Mouse (Mus musculus): Measurements from ENCODE around the gene Lefty2. TPM values are rescaled to one million over a fixed set of nuclear protein-coding genes. Genes with fewer than 3 reads are reported as not detected.

Gene Lefty2
- polyA plus RNA-seq (2015; fragmentation: Nextera tagmentation; extraction: Ambion mirVana) = 5.2 and 6.1 TPM in 2 replicates

DNA sequence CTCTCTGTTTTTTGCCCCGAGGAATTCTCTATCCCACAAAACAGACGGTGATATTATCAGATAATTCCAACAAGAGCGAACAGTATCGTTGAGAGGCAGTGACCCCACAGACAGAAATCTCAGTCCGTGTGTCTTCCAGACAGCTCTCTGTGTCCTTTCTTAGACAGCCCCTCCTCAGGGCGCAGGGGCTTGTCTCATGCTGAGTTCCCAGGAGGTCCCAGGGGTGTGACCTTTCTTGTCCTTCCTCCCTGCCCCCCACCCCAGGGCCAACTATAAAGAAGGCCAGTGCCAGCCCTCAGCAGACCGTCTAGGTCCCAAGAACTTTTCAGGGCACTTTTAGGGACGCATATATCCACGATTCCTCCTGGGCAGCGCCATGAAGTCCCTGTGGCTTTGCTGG is at the start of gene Lefty2:
Gene Lefty2, plus strand, starts transcription at position 301 of the 400 bp plus-strand sequence.

DNA sequence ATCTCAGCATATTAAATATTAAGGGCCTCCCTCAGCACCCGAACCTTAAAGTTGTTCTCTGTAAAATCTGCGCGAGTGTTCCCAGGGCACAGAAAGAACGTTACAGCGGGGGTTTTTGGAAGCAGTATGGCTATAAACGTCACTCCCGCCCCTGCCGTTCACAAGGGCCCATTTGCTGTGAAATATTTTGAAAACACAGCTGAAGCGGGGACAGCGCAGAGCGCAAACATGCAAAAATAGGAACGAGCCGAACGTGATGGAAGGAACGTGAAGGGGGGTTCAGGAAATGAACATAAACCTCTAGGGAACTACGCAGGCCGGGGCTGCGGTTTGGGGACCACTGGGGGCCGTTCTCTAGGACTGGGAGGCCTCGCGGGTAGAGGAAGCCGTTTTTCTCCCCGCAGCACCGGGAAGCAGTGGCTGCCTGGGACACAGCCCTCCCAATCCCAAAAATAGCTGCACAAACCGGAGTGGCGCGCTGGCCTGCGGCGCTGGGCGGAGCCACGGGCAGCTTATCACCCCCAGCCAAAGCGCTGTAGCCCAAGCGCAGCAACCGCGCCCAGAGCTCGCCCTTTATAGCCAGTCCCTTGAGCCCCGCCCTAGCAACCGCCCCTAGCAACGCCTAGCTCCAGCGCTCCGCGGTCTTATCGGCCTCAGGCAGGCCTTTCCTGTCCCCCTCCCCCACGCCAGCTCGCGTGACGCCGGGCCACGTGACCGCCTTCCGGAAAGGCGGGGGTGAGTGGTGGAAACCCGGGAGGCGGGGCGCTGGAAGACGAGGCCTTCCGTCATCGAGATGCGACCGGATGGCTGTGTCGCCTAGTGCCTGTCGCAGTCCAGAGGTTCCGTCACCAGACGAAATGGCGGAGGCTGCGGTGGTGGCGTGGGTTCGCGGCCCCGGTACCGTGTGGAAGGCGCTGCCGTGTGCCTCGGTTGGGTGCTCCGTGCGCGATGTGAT is 42.3 kb upstream of the Lefty2 start, which contains the start of gene Sde2:
Gene Sde2, plus strand, starts transcription at position 812 of the 955 bp plus-strand sequence.

DNA sequence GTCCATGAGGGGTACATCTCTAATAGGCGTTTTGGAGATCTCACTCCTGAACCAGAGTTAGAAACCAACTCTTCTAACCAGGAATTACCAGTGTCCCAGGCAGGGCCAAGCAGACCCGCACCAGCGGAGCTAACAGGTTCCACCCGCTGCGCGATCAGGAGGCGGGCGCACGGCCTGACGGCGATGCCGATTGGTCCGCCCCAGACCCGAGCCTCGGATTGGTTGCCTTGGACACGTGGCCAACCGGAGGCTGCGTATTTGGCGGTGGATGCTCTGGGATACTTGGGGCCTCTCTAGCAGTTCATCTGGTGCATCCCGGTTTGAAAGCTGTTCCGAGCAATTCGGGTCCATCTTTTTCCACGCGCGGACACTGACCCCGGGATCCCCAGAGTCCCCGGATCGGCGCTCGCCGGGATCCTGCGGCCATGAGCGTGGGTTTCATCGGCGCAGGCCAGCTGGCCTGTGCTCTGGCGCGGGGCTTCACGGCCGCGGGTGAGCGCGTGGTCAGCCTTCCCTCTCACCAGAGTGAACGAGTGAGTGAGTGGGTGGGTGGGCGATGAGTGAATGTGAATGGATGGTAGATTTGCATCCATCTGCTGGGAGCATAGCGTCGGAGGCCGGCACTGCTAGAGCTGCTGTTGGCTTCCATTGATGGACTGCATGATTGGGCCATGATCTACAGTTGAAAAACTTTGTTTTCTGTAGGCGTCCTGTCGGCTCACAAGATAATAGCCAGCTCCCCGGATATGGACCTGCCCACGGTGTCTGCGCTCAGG is 11.3 kb downstream of the Lefty2 start, which contains the start of gene Pycr2:
Gene Pycr2, plus strand, starts transcription at position 255 of the 776 bp plus-strand sequence.

DNA sequence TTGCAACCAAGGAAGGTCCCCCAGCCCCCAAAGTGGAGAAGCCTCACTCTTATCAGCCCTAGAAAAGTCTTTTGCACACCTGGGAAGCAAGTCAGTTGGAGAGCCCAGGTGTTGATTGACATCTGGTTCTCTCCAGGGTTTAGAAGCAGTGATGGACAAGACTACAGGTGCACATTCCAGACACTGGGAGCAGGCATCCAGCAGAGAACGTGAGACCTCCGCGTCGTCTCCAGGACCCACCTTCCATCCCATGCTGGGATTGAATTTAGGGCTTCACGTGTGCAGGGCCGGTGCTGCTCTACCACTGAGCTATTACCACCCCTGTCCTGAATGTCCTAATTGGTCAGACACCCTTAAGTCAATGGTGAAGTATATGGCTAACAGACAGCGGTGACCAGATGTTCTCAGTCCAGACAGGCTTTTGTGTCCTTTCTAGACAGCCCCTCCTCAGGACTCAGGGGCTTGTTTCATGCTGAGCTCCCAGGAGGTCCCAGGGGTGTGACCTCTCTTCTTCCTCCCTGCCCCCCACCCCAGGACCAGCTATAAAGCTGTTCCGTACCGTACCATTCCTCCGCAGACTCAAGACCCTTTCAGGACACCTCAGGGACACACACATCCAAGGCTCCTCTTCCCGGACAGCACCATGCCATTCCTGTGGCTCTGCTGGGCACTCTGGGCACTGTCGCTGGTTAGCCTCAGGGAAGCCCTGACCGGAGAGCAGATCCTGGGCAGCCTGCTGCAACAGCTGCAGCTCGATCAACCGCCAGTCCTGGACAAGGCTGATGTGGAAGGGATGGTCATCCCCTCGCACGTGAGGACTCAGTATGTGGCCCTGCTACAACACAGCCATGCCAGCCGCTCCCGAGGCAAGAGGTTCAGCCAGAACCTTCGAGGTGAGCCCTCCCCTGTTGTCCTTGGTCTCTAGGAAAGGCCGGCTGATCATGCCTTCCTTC is 41.8 kb downstream of the Lefty2 start, which contains the start of gene Lefty1:
Gene Lefty1, plus strand, starts transcription at position 556 of the 953 bp plus-strand sequence.

DNA sequence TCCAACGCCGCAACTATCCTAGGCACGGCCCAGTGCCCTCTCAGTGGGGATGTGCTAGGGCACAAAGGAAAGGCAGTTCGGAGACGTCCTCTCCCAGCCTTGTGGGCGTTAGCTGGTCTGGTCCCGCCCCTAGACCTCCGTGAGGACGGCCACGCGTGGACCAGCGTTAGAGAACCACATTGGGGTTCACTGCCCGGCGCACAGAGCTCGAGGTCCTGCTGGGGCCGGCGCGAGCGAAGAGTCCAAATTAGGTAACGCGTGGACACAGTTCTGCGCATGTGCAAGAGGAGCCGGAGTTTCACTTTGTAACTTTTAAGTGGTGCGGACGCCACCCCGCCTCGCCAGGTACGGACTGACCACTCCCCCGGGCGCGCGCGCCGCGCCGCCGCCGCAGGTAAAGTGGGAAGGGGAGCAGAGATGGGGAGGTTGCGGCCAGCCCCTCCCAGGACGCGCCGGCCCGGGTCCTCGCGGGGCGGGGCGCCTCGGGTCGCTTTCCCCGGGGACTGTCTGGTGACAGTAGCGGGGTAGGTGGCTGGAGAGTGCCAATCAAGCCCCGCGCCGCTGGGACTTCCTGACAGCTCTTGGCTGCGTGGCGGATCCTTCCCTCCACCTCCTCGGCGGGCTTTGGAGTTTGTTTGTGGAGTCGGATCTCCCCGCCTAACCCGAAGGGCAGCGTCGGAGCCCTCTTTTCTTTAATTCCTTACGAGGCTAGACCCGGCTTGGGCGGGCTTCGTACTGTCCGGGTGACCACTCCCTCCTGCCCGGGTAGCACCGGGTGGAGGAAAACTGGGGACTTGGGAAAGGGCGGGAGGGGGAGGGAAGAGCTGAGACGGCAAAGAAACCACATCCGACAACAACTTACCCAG is 49.5 kb downstream of the Lefty2 start, which contains the start of gene Tmem63a:
Gene Tmem63a, plus strand, starts transcription at position 179 of the 866 bp plus-strand sequence.

Other genes with a start within 250 kb of the Lefty2 start
- not detected in 2 replicates for gene Mixl1, start 196.1 kb upstream of the Lefty2 start, polyA plus RNA-seq (2015; fragmentation: Nextera tagmentation; extraction: Ambion mirVana)
- gene Acbd3, start 167.1 kb upstream of the Lefty2 start, polyA plus RNA-seq (2015; fragmentation: Nextera tagmentation; extraction: Ambion mirVana) = 20.6 and 21.7 TPM in 2 replicates
- gene H3f3a, start 79.2 kb upstream of the Lefty2 start, polyA plus RNA-seq (2015; fragmentation: Nextera tagmentation; extraction: Ambion mirVana) = 1,707 and 1,709 TPM in 2 replicates
- gene Sde2, start 42.0 kb upstream of the Lefty2 start, polyA plus RNA-seq (2015; fragmentation: Nextera tagmentation; extraction: Ambion mirVana) = 21.3 and 24.1 TPM in 2 replicates
- gene Pycr2, start 11.2 kb downstream of the Lefty2 start, polyA plus RNA-seq (2015; fragmentation: Nextera tagmentation; extraction: Ambion mirVana) = 62.8 and 68.7 TPM in 2 replicates
- 0.23 and 1.1 TPM in 2 replicates for gene Lefty1, start 41.9 kb downstream of the Lefty2 start, polyA plus RNA-seq (2015; fragmentation: Nextera tagmentation; extraction: Ambion mirVana)
- 3.5 and 3.6 TPM in 2 replicates for gene Tmem63a, start 49.2 kb downstream of the Lefty2 start, polyA plus RNA-seq (2015; fragmentation: Nextera tagmentation; extraction: Ambion mirVana)
- gene Ephx1, start 127.8 kb downstream of the Lefty2 start, polyA plus RNA-seq (2015; fragmentation: Nextera tagmentation; extraction: Ambion mirVana) = 14.4 and 17.8 TPM in 2 replicates
- gene 9130409I23Rik, start 158.1 kb downstream of the Lefty2 start, polyA plus RNA-seq (2015; fragmentation: Nextera tagmentation; extraction: Ambion mirVana) = not detected in 2 replicates

Data from neural tube, postnatal 0 days (tissue).